Mouse (Mus musculus): ENCODE measurements around the gene Mup6. TPM values are rescaled to one million over a fixed set of nuclear protein-coding genes. Genes with fewer than 3 reads are reported as not detected.
"Not testable (repeated sequence)": the region's sequence is repeated elsewhere in the genome, so short reads cannot be mapped to it uniquely, and the experiment has no call there.

Gene Mup6
- polyA plus RNA-seq (2015; fragmentation: Nextera tagmentation; extraction: Ambion mirVana), result not detected in 2 replicates

DNA sequence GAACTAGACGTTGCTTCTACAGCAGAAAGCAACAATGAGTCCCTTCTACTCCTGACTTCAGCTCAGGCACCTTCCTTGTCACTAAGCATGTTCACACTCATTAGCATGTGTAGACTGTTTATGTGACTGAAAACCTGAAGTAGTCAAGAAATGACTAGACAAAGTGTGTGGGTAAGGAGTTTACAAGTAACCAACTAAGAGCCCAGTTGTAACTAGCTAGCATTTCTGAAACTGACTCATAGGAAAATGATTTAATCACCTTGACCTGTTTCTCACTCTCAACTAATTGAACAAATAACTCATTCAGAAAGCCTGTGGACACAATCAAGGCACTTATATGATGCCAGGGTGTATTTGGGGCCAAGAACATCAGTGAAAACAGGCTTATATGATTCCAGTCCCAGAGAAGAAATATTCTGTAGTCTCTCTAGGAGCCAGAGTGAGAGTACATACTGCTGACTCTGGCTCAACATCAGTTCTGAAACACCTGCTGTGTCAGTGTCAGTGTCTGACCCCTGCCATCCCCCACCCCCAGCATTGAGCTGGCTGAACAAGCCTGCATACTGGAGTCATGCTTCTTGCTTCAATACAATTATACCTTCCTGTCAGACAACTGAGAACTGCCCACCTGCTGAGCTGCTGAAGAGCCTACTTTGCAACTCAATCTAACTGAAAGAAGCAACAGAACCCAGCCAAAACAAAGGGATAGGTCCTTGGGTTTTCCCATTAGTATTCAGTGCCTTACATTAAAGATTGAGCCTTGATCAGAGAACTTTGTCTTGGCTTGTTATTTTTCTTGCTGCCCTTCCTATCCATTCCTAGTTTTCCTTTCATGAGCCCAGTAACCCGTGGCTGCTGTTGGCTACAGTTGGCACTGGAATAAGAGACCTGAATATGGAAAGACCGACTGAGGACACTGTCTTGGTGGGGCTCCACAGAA lies at the start of gene Mup6:
TSS of gene Mup6 (plus strand) at position 890 of the 940 bp plus-strand sequence.
- Histone ChIP-seq H3K4me2 (replicated peaks) (no peak within 1 kb of the TSS), H3K4me1 (no peaks in the 10 kb centered on the region), H3K9me3 (no peaks in the 10 kb centered on the region), H3K27ac (no peak within 1 kb of the TSS), H3K36me3 (no peaks in the 10 kb centered on the region), H3K27me3 (no peaks in the 10 kb centered on the region), H3K4me3 (no peak within 1 kb of the TSS), H3K9ac (no peak within 1 kb of the TSS)
- WGBS, result 43% methylated on average over 3 of the region's 3 CpGs
- ATAC-seq (ENCODE audit: low FRiP score, low read depth), result no peak

- H3K9ac ChIP-seq, result no peak within 1 kb of the TSS
- no peak within 1 kb of the TSS for H3K27ac ChIP-seq
- WGBS, result 14% methylated on average over 22 of the region's 22 CpGs
- H3K4me3 ChIP-seq, result peak within 1 kb of the TSS; percentile 3; the same call in 1 of the 2 replicates
- H3K27me3 ChIP-seq, result peaks cover 33% of the 10 kb centered on the region
- H3K36me3 ChIP-seq, result no peaks in the 10 kb centered on the region
- H3K9me3 ChIP-seq, result no peaks in the 10 kb centered on the region
- no peak for ATAC-seq (ENCODE audit: low FRiP score, low read depth)
- H3K4me2 ChIP-seq (replicated peaks), result peak within 1 kb of the TSS; percentile 21; the same call in 1 of the 2 replicates
- 0 out of 2 replicates have a peak, but pooled peaks cover 6% of the 10 kb centered on the region for H3K4me1 ChIP-seq
Measured at GRCm38 (mm10) chr4:59914608-59915403, 49.3 kb upstream of the Mup6 start, which contains the start of gene Slc46a2. Slc46a2 (minus strand) TSS chr4:59915056.

- Histone ChIP-seq H3K4me3 (no peak overlapping the region), H3K4me1 (0 out of 2 replicates have a peak, but pooled peaks cover 6% of the 10 kb centered on the region), H3K4me2 (replicated peaks) (no peak overlapping the region), H3K27me3 (peaks cover 33% of the 10 kb centered on the region), H3K9ac (no peak overlapping the region), H3K36me3 (no peaks in the 10 kb centered on the region), H3K9me3 (no peaks in the 10 kb centered on the region), H3K27ac (no peak overlapping the region)
- WGBS, result 90% methylated on average over 3 of the region's 3 CpGs
- ATAC-seq (ENCODE audit: low FRiP score, low read depth), result no peak
Measured at GRCm38 (mm10) chr4:59917966-59918365, 46.1 kb upstream of the Mup6 start.

DNA sequence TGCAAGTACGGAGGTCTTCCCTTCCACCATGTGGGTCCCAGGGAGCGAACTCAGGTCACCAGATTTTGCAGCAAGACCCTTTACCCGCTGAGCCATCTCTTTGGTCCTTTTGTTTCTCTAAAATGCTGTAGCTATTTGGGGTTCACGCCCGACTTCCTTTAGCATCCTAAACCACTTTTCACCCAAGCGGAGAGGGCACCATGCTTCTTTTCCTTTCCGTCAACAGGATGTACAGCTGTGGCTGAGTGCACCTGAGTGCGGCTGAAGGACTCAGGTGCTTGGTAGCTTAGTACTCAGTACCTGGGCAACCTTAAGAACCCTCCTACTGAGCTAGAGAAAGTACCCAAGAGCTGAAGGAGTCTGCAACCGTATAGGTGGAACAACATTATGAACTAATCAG lies 39.0 kb upstream of the Mup6 start:
- Histone ChIP-seq H3K27ac (no peak overlapping the region), H3K4me3 (no peak overlapping the region), H3K9ac (no peak overlapping the region), H3K4me1 (no peaks in the 10 kb centered on the region), H3K9me3 (no peaks in the 10 kb centered on the region), H3K4me2 (replicated peaks) (no peak overlapping the region), H3K36me3 (no peaks in the 10 kb centered on the region), H3K27me3 (no peaks in the 10 kb centered on the region)
- no peak for ATAC-seq (ENCODE audit: low FRiP score, low read depth)
- WGBS, result 87% methylated on average over 9 of the region's 9 CpGs

GRCm38 (mm10) chr4:59927666-59928065 lies 36.4 kb upstream of the Mup6 start:
- no peak for ATAC-seq (ENCODE audit: low FRiP score, low read depth)
- H3K9me3 ChIP-seq, result no peaks in the 10 kb centered on the region

DNA sequence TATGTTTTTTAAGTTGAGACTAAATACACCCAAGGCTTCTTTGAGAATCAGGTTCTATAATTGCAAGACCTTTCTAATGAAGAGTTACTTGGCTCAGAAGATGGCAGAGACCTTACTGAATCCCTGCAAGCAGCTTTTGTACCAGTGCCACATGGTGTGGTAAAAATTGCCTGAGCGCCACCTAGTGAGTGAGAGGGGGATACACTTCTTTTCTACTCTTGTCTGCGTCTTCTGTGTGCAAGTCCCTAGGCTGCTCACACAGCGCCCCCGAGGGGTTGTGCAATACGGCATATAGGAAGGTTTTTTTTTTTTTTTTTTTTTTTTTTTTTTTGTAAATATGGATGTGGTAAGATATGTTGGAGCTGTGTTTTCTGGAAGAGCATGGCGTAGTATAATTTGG lies 35.7 kb upstream of the Mup6 start:
- H3K4me1 ChIP-seq, result no peaks in the 10 kb centered on the region
- H3K27ac ChIP-seq, result no peak overlapping the region
- 20% methylated on average over 6 of the region's 6 CpGs for WGBS
- no peak overlapping the region for H3K4me3 ChIP-seq
- ATAC-seq (ENCODE audit: low FRiP score, low read depth), result no peak
- no peaks in the 10 kb centered on the region for H3K9me3 ChIP-seq
- H3K9ac ChIP-seq, result no peak overlapping the region
- no peak overlapping the region for H3K4me2 ChIP-seq (replicated peaks)
- H3K36me3 ChIP-seq, result no peaks in the 10 kb centered on the region
- no peaks in the 10 kb centered on the region; the same call in 1 of the 2 replicates for H3K27me3 ChIP-seq

More at GRCm38 (mm10) chr4:59927666-59928065, 36.4 kb upstream of the Mup6 start:
- Histone ChIP-seq H3K4me1 (no peaks in the 10 kb centered on the region), H3K4me3 (no peak overlapping the region), H3K36me3 (no peaks in the 10 kb centered on the region), H3K4me2 (replicated peaks) (no peak overlapping the region), H3K27me3 (no peaks in the 10 kb centered on the region; the same call in 1 of the 2 replicates), H3K27ac (no peak overlapping the region), H3K9ac (no peak overlapping the region)
- 78% methylated on average over 3 of the region's 3 CpGs for WGBS

DNA sequence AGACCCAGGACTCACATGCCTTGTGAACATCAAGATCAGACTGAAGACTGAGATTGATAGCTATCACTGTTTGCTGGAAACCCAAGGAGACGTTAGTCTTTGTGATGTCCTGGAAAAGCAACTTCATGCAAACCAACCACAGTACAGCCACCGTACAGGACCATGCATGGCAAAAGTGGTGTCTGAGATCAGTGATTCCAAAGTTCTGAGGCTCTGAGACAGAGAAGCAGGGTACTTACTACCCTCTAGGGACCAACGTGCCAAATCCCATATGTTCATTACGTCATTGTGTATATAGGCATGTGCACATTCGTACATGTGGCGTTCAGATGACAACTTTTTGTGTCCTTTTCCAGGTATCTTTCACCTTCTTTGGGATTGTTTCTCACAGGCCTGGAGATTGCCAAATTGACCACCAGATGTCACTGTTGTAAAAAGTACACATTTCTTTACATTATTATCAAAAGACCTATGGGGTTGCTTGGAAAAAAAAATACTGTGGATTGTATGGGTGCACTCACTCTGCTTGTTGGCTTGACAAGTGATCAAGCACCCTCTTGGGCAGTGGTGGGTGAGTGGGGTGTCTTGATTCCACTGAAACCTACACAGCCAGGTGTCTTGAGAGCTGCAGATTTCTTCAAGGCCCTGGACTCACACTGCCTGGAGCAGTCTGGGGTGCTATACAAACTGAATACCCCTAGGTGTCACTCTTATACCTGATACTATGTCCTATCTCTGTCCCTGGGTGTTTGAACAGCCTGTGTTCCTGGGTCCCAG lies 31.4 kb upstream of the Mup6 start:
- 50% methylated on average over 6 of the region's 6 CpGs for WGBS
- no peak overlapping the region for H3K9ac ChIP-seq
- no peaks in the 10 kb centered on the region for H3K9me3 ChIP-seq
- H3K36me3 ChIP-seq, result no peaks in the 10 kb centered on the region
- peaks cover 9% of the 10 kb centered on the region for H3K4me1 ChIP-seq
- H3K4me3 ChIP-seq, result no peak overlapping the region
- no peak overlapping the region for H3K27ac ChIP-seq
- H3K27me3 ChIP-seq, result peaks cover 3% of the 10 kb centered on the region; the same call in 1 of the 2 replicates
- no peak overlapping the region for H3K4me2 ChIP-seq (replicated peaks)
- peak; percentile 58; the same call in 1 of the 2 replicates for ATAC-seq (ENCODE audit: low FRiP score, low read depth)

GRCm38 (mm10) chr4:59937543-59937942 lies 26.6 kb upstream of the Mup6 start:
- no peaks in the 10 kb centered on the region for H3K36me3 ChIP-seq
- no peak overlapping the region for H3K27ac ChIP-seq
- peaks cover 12% of the 10 kb centered on the region for H3K4me1 ChIP-seq
- no peak overlapping the region for H3K4me2 ChIP-seq (replicated peaks)
- H3K27me3 ChIP-seq, result 0 out of 2 replicates have a peak, but pooled peaks cover 3% of the 10 kb centered on the region
- no peak overlapping the region for H3K9ac ChIP-seq
- WGBS, result 26% methylated on average over 2 of the region's 2 CpGs
- H3K4me3 ChIP-seq, result no peak overlapping the region
- no peaks in the 10 kb centered on the region for H3K9me3 ChIP-seq
- peak; percentile 78 for ATAC-seq (ENCODE audit: low FRiP score, low read depth)

DNA sequence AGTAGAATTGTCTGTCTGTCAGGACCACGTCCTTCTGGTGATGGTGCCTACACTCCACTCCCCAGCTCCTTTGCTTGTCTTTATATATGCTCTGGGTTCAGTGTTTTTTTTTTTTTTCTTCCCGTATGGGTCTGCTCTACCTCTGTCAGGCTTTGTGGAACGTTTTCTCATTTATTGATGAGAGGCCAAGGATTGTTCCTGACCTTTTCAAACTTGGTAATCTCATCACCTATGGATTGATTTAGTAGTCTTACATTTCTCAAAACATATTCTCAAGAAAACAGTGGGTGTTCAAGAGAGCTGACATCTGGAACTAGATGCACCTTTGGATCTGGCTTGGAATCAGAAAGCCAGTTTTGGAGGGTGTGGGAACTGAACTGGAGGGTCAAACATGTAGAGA lies 3.5 kb upstream of the Mup6 start, which contains the start of gene Mup4:
TSS of gene Mup4 (minus strand) at position 101 of the 400 bp plus-strand sequence.
- Histone ChIP-seq H3K36me3 (no peaks in the 10 kb centered on the region), H3K27me3 (no peaks in the 10 kb centered on the region), H3K4me1 (no peaks in the 10 kb centered on the region), H3K9ac (no peak within 1 kb of the TSS), H3K4me2 (replicated peaks) (no peak within 1 kb of the TSS), H3K9me3 (no peaks in the 10 kb centered on the region), H3K4me3 (no peak within 1 kb of the TSS), H3K27ac (no peak within 1 kb of the TSS)
- ATAC-seq (ENCODE audit: low FRiP score, low read depth), result no peak
- 72% methylated on average over 3 of the region's 3 CpGs for WGBS

GRCm38 (mm10) chr4:59997894-59998293 lies 33.8 kb downstream of the Mup6 start:
- not testable (repeated sequence) for H3K36me3 ChIP-seq; H3K4me1 ChIP-seq; ATAC-seq (ENCODE audit: low FRiP score, low read depth); H3K4me2 ChIP-seq (replicated peaks); H3K9me3 ChIP-seq; H3K9ac ChIP-seq; H3K27me3 ChIP-seq; H3K4me3 ChIP-seq; H3K27ac ChIP-seq

GRCm38 (mm10) chr4:60020141-60020540 lies 56.0 kb downstream of the Mup6 start:
- not testable (repeated sequence) for H3K9ac ChIP-seq; H3K36me3 ChIP-seq; H3K4me2 ChIP-seq (replicated peaks); H3K27me3 ChIP-seq; H3K9me3 ChIP-seq; H3K4me1 ChIP-seq; H3K27ac ChIP-seq; H3K4me3 ChIP-seq; ATAC-seq (ENCODE audit: low FRiP score, low read depth)
- WGBS, result 95% methylated on average over 7 of the region's 7 CpGs

Data from limb, embryonic 13.5 days (tissue).